Mouse (Mus musculus): Measurements from ENCODE around the gene Piezo1.

DNA sequence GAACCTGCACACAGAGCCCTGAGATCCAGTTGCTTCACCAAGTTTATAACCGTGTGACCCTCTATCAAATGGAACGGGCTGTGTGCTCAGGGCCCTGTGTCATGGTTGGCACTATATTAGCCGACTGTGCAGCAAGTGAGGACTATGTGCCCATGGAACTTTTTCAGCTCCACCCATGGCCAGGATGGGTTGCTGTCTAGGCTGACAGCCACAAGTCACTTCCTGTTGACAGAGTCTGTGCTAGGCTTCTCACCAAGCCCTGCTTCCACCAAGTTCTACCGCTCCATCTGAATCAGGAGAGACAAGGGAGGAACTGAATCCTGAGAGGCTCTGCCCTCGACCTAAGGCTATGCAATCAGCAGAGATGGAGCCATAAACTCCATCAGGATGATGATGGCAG, 10.1 kb upstream of the Piezo1 start:
- TF ChIP-seq CTCF (IDR thresholded peaks at IDR 0.05; ENCODE audit: low read depth, low read length) (no peak), POLR2A (IDR thresholded peaks at IDR 0.05; ENCODE audit: insufficient read depth, low read length) (no peak)
